Mouse (Mus musculus) intestine, postnatal 0 days (tissue): ENCODE measurements around the gene Klhl3. TPM values are rescaled to one million over a fixed set of nuclear protein-coding genes. Genes with fewer than 3 reads are reported as not detected.

Experiments used
- ATAC-seq: fragments of 200-750 bp; cut with Nextera tagmentation; 2 replicates; pipeline ENCODE4 v1.8.0; 2017; ENCODE audit warnings: mild to moderate bottlenecking, moderate TSS enrichment, moderate library complexity
- H3K27ac ChIP-seq: fragments of 300-500 bp; sonication (generic); 2 replicates; pipeline ENCODE4 v1.5.1; 2014; ENCODE audit warnings: mild to moderate bottlenecking, low read depth, low read length, moderate library complexity
- H3K27me3 ChIP-seq: fragments of 300-500 bp; sonication (generic); replicated peaks from 2 replicates; pipeline ENCODE4 v1.6.1; 2014; ENCODE audit warnings: low read length, mixed read lengths; ENCODE audit not compliant: control insufficient read depth, insufficient read depth
- H3K36me3 ChIP-seq: fragments of 300-500 bp; sonication (generic); 2 replicates; pipeline ENCODE4 v1.6.1; 2014; ENCODE audit warnings: mild to moderate bottlenecking, moderate library complexity; ENCODE audit not compliant: control insufficient read depth, insufficient read depth
- H3K4me1 ChIP-seq: fragments of 300-500 bp; sonication (generic); replicated peaks from 2 replicates; pipeline ENCODE4 v1.6.1; 2014; ENCODE audit warnings: antibody characterized with exemption, low read length, mixed read lengths; ENCODE audit not compliant: control insufficient read depth, insufficient read depth
- H3K4me2 ChIP-seq: fragments of 300-500 bp; sonication (generic); replicated peaks from 2 replicates; pipeline ENCODE4 v1.6.1; 2014; ENCODE audit warnings: low read depth, mild to moderate bottlenecking, moderate library complexity
- H3K4me3 ChIP-seq: fragments of 300-500 bp; sonication (generic); 2 replicates; pipeline ENCODE4 v1.5.1; 2014; ENCODE audit warnings: low read depth, low read length
- H3K9ac ChIP-seq: fragments of 300-500 bp; sonication (generic); 2 replicates; pipeline ENCODE4 v1.6.1; 2014; ENCODE audit warnings: mild to moderate bottlenecking, low read depth, low read length
- H3K9me3 ChIP-seq: fragments of 300-500 bp; sonication (generic); 2 replicates; pipeline ENCODE4 v1.6.1; 2016; ENCODE audit warnings: mixed run types; ENCODE audit not compliant: control insufficient read depth
- CTCF ChIP-seq: sonication (generic); IDR thresholded peaks from 2 replicates; pipeline ENCODE4 v1.5.1; 2016; ENCODE audit warnings: low read depth, mild to moderate bottlenecking, control low read depth, antibody characterized with exemption, moderate library complexity
- WGBS: fragments of 180-500 bp; shearing (Covaris S2); extraction: QIAGEN DNeasy Blood & Tissue Kit; methylation state at CpG from one replicate; pipeline ENCODE4 v1.1.7; 2014; 5-methylcytosine and 5-hydroxymethylcytosine counted together
- polyA plus RNA-seq: library from polyadenylated mRNA; unstranded; fragments of >200 nt; fragmentation: Nextera tagmentation; extraction: Ambion mirVana; gene quantifications from 2 replicates; pipeline ENCODE4 v1.2.1, GENCODE M21; 2015

The Klhl3 gene
- polyA plus RNA-seq, 1 experiment from 2014 or later: 0.74 TPM

DNA sequence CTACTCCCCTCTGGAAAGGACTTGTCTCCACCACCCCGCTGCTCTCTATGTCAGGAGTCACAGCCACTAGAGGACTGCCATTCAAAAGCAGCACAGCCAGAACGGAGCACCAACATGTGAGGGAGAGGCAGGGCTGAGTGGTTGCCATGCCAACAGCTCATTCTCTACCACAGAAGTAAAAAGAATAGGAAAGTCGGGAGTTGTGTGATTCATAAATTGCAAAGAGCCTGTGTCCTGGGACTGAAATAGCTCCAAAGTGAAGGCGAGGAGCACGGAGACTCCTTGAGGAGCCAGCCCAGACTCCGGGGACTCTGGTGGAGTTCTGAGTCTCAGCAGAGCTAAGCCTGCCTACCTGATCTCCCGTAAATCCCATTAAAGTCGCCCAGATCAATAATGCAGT is 22.7 kb downstream of the Klhl3 start:
- no peak for ATAC-seq
- H3K9me3 ChIP-seq: no peaks in the 10 kb centered on the region
- H3K27ac ChIP-seq: no peak overlapping the region
- no peak for TF ChIP-seq CTCF
- 0 out of 2 replicates have a peak, but pooled peaks cover 2% of the 10 kb centered on the region for H3K4me1 ChIP-seq
- no peaks in the 10 kb centered on the region for H3K27me3 ChIP-seq
- H3K36me3 ChIP-seq: no peaks in the 10 kb centered on the region; the same call in 1 of the 2 replicates
- WGBS: 57% methylated on average over 8 of the region's 8 CpGs
- no peak overlapping the region for H3K4me3 ChIP-seq
- H3K4me2 ChIP-seq: no peak overlapping the region
- H3K9ac ChIP-seq: no peak overlapping the region

DNA sequence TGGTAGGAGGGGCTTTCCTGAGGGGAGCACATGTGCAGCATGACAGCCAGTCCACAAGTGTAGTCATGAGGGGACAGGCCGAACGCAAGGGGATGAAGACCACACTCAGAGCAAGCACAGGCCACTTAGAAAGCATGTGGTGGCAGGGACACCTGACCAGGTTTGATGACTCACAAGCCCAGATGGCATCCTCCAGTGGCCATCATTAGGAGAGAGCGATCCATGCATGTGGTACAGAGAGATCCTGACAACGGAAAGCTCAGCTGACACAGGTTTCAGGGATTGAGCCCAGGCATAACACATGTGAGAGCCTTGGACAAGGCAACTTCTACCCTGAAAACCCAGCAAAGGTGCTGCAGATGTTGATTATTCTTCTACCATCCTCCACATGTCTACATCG is 29.0 kb downstream of the Klhl3 start:
- H3K4me2 ChIP-seq: no peak overlapping the region
- 89% methylated on average over 5 of the region's 5 CpGs for WGBS

GRCm38 (mm10) chr13:58083521-58083920 is 29.9 kb downstream of the Klhl3 start:
- Histone ChIP-seq H3K9me3 (no peaks in the 10 kb centered on the region), H3K4me1 (0 out of 2 replicates have a peak, but pooled peaks cover 2% of the 10 kb centered on the region), H3K9ac (no peak overlapping the region), H3K4me2 (no peak overlapping the region), H3K27me3 (no peaks in the 10 kb centered on the region), H3K27ac (no peak overlapping the region), H3K36me3 (no peaks in the 10 kb centered on the region), H3K4me3 (no peak overlapping the region)
- TF ChIP-seq CTCF: no peak
- 82% methylated on average over 11 of the region's 11 CpGs for WGBS
- no peak for ATAC-seq

More for the DNA sequence above, 29.0 kb downstream of the Klhl3 start:
- Histone ChIP-seq H3K27ac (no peak overlapping the region), H3K4me3 (no peak overlapping the region), H3K9me3 (no peaks in the 10 kb centered on the region), H3K36me3 (no peaks in the 10 kb centered on the region), H3K27me3 (no peaks in the 10 kb centered on the region), H3K4me1 (0 out of 2 replicates have a peak, but pooled peaks cover 2% of the 10 kb centered on the region), H3K9ac (no peak overlapping the region)
- no peak for ATAC-seq
- no peak for TF ChIP-seq CTCF

DNA sequence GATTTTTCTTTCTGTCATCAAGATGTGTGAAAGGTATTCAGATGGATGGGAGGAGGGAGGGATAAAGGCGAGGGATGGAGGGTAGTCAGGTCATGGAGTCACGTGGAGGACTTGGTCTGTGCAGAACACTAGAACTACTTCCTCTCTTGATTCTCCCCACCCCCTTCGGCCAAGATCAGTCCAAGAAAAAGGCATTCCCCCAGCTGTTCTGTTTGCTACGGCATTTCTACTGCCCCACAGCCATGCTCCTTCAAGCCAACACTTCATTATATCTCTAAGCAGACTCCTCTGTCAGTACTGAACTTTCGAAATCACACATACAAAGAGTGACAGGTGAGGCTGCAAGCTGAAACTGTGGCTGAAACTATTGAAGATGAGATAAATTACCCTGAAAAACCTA is 30.3 kb downstream of the Klhl3 start:
- Histone ChIP-seq H3K9ac (no peak overlapping the region), H3K36me3 (no peaks in the 10 kb centered on the region), H3K27ac (no peak overlapping the region), H3K27me3 (no peaks in the 10 kb centered on the region), H3K4me1 (0 out of 2 replicates have a peak, but pooled peaks cover 2% of the 10 kb centered on the region), H3K4me3 (no peak overlapping the region), H3K9me3 (no peaks in the 10 kb centered on the region), H3K4me2 (no peak overlapping the region)
- no peak for ATAC-seq
- 69% methylated on average over 5 of the region's 5 CpGs for WGBS
- TF ChIP-seq CTCF: no peak

DNA sequence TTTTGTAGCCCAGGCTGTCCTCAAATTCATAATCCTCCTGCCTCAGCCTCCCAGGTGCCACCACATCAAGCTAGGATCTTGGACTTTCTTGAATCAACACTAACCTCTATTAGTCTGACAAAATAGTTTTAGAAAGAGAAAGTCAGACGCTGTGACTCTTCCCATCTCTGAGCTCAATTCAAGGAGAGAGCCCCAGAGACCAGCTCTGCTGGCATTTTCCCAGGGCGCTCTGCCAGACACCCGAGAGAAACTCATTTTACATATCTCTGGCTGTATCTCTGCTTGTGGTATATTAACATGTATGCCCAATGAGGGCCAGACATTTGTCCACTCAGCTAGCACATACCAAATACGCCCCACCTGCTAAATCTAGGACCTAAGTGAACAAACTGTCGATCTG is 35.0 kb downstream of the Klhl3 start:
- H3K27ac ChIP-seq: no peak overlapping the region
- H3K9ac ChIP-seq: no peak overlapping the region
- no peak overlapping the region for H3K4me2 ChIP-seq
- 70% methylated on average over 5 of the region's 5 CpGs for WGBS
- no peaks in the 10 kb centered on the region for H3K9me3 ChIP-seq
- ATAC-seq: no peak
- H3K4me1 ChIP-seq: no peaks in the 10 kb centered on the region
- no peaks in the 10 kb centered on the region for H3K27me3 ChIP-seq
- TF ChIP-seq CTCF: no peak
- H3K4me3 ChIP-seq: no peak overlapping the region
- no peaks in the 10 kb centered on the region for H3K36me3 ChIP-seq

DNA sequence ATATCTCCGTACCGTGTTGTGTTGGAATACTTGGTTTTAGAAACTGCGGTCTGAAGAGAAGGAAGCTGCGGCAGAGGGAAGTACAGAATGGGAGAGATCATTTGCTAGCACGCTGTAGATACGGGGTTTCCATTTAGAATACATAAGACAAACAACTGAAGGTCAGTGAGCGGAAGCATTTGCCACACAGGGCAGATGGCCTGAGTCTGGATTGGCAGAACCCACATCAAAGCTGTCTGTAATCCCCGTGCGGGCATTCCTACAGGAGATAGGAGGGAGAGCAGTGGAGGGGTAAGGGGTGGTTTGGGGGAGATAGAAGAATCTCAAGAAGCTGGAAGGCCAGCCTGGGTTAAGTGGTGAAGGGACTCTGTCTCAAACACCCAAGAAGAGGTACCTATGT is 38.5 kb downstream of the Klhl3 start:
- no peak for TF ChIP-seq CTCF
- H3K36me3 ChIP-seq: no peaks in the 10 kb centered on the region
- H3K9ac ChIP-seq: no peak overlapping the region
- H3K4me3 ChIP-seq: no peak overlapping the region
- no peak overlapping the region for H3K27ac ChIP-seq
- no peaks in the 10 kb centered on the region for H3K4me1 ChIP-seq
- H3K27me3 ChIP-seq: no peaks in the 10 kb centered on the region
- no peak for ATAC-seq
- no peaks in the 10 kb centered on the region for H3K9me3 ChIP-seq
- 79% methylated on average over 9 of the region's 9 CpGs for WGBS
- no peak overlapping the region for H3K4me2 ChIP-seq

DNA sequence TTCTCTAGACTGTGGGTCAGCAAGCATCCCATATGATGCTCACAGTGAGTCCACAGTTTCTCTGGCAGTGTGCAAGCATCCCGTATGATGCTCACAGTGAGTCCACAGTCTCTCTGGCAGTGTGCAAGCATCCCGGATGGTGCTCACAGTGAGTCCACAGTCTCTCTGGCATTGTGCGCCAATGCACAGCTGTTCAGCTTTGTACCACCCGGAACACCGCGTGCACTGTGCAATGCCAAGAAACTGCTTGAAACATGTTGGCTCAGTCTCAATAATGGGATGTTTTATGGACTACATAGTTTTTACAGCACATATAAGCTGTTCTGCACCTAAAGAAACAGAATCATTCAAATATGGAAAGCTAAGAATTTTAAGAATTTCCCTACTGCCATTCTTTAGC is 38.9 kb downstream of the Klhl3 start:
- H3K4me3 ChIP-seq: no peak overlapping the region
- no peak for TF ChIP-seq CTCF
- H3K4me2 ChIP-seq: no peak overlapping the region
- no peak for ATAC-seq
- no peaks in the 10 kb centered on the region for H3K36me3 ChIP-seq
- no peaks in the 10 kb centered on the region for H3K27me3 ChIP-seq
- H3K4me1 ChIP-seq: no peaks in the 10 kb centered on the region
- H3K27ac ChIP-seq: no peak overlapping the region
- 88% methylated on average over 6 of the region's 6 CpGs for WGBS
- no peak overlapping the region for H3K9ac ChIP-seq
- no peaks in the 10 kb centered on the region for H3K9me3 ChIP-seq
